Mouse (Mus musculus) kidney, embryonic 15.5 days (tissue): ENCODE data around the gene Hyal3. TPM values are rescaled to one million over a fixed set of nuclear protein-coding genes. Genes with fewer than 3 reads are reported as not detected.
A peak's percentile ranks its signal among the peaks of the same experiment; 100 is the strongest.

Experiments used
- ATAC-seq: fragments of 200-750 bp; cut with Nextera tagmentation; replicated peaks from 2 replicates; pipeline ENCODE4 v1.8.0; 2017; ENCODE audit warnings: moderate TSS enrichment; ENCODE audit not compliant: low FRiP score
- H3K27ac ChIP-seq: fragments of 300-500 bp; sonication (generic); 2 replicates; pipeline ENCODE4 v1.5.1; 2015; ENCODE audit warnings: mild to moderate bottlenecking, inconsistent platforms
- H3K27me3 ChIP-seq: fragments of 300-500 bp; sonication (generic); 2 replicates; pipeline ENCODE4 v1.6.1; 2015; ENCODE audit warnings: inconsistent platforms
- H3K36me3 ChIP-seq: fragments of 300-500 bp; sonication (generic); 2 replicates; pipeline ENCODE4 v1.6.1; 2015; ENCODE audit warnings: inconsistent platforms
- H3K4me1 ChIP-seq: fragments of 300-500 bp; sonication (generic); 2 replicates; pipeline ENCODE4 v1.6.1; 2015; ENCODE audit warnings: inconsistent platforms
- H3K4me2 ChIP-seq: fragments of 300-500 bp; sonication (generic); 2 replicates; pipeline ENCODE4 v1.6.1; 2015; ENCODE audit warnings: moderate library complexity, mild to moderate bottlenecking, inconsistent platforms
- H3K4me3 ChIP-seq: fragments of 300-500 bp; sonication (generic); replicated peaks from 2 replicates; pipeline ENCODE4 v1.5.1; 2015; ENCODE audit warnings: mild to moderate bottlenecking, inconsistent platforms
- H3K9ac ChIP-seq: fragments of 300-500 bp; sonication (generic); 2 replicates; pipeline ENCODE4 v1.6.1; 2015; ENCODE audit warnings: mild to moderate bottlenecking, inconsistent platforms
- H3K9me3 ChIP-seq: fragments of 300-500 bp; sonication (generic); replicated peaks from 2 replicates; pipeline ENCODE4 v1.6.1; 2016; ENCODE audit warnings: inconsistent platforms
- WGBS: fragments of 180-500 bp; shearing (Covaris S2); methylation state at CpG from one replicate; pipeline ENCODE4 v1.1.7; 2015; ENCODE audit warnings: mixed read lengths; 5-methylcytosine and 5-hydroxymethylcytosine counted together
- polyA plus RNA-seq: library from polyadenylated mRNA; unstranded; fragments of >200 nt; fragmentation: Nextera tagmentation; extraction: Ambion mirVana; gene quantifications from 2 replicates; pipeline ENCODE4 v1.2.1, GENCODE M21; 2015

Gene Hyal3
- polyA plus RNA-seq, 1 experiment from 2014 or later, result 1.3 TPM

- H3K9me3 ChIP-seq, result no peaks in the 10 kb centered on the region
- no peaks in the 10 kb centered on the region for H3K27me3 ChIP-seq
- H3K4me2 ChIP-seq, result no peak overlapping the region
- H3K4me3 ChIP-seq, result no peak overlapping the region
- no peak overlapping the region for H3K9ac ChIP-seq
- no peak for ATAC-seq
- peak overlapping the region; percentile 59 for H3K27ac ChIP-seq
- H3K36me3 ChIP-seq, result peaks cover 62% of the 10 kb centered on the region
- H3K4me1 ChIP-seq, result peaks cover 48% of the 10 kb centered on the region
- 80% methylated on average over 4 of the region's 4 CpGs for WGBS
Observed at GRCm38 (mm10) chr9:107615035-107615434, 34.4 kb downstream of the Hyal3 start.

- Histone ChIP-seq H3K4me3 (no peak overlapping the region), H3K9ac (no peak overlapping the region), H3K4me2 (no peak overlapping the region), H3K27me3 (no peaks in the 10 kb centered on the region), H3K9me3 (no peaks in the 10 kb centered on the region), H3K27ac (peak overlapping the region; percentile 89; the same call in 1 of the 2 replicates), H3K4me1 (peaks cover 47% of the 10 kb centered on the region), H3K36me3 (peaks cover 75% of the 10 kb centered on the region)
- WGBS, result 85% methylated on average over 2 of the region's 2 CpGs
- no peak for ATAC-seq
Observed at GRCm38 (mm10) chr9:107617461-107617860, 36.8 kb downstream of the Hyal3 start.

- 85% methylated on average over 6 of the region's 6 CpGs for WGBS
- no peak overlapping the region for H3K4me2 ChIP-seq
- peak overlapping the region; percentile 89 for H3K27ac ChIP-seq
- peaks cover 81% of the 10 kb centered on the region for H3K36me3 ChIP-seq
- no peak overlapping the region for H3K9ac ChIP-seq
- ATAC-seq, result no peak
- H3K9me3 ChIP-seq, result no peaks in the 10 kb centered on the region
- no peak overlapping the region for H3K4me3 ChIP-seq
- no peaks in the 10 kb centered on the region for H3K27me3 ChIP-seq
- peaks cover 42% of the 10 kb centered on the region for H3K4me1 ChIP-seq
Observed at GRCm38 (mm10) chr9:107618098-107618497, 37.5 kb downstream of the Hyal3 start.

GRCm38 (mm10) chr9:107618778-107619545 is 38.3 kb downstream of the Hyal3 start:
- Histone ChIP-seq H3K9ac (no peak overlapping the region), H3K4me2 (no peak overlapping the region), H3K36me3 (peaks cover 78% of the 10 kb centered on the region), H3K9me3 (no peaks in the 10 kb centered on the region), H3K27me3 (no peaks in the 10 kb centered on the region), H3K4me1 (peaks cover 42% of the 10 kb centered on the region), H3K4me3 (no peak overlapping the region), H3K27ac (peak overlapping the region; percentile 89)
- 41% methylated on average over 13 of the region's 13 CpGs for WGBS
- peak; percentile 71 for ATAC-seq

GRCm38 (mm10) chr9:107619546-107619879 is 38.9 kb downstream of the Hyal3 start:
- Histone ChIP-seq H3K27me3 (no peaks in the 10 kb centered on the region), H3K4me1 (peaks cover 44% of the 10 kb centered on the region), H3K27ac (peak overlapping the region; percentile 89), H3K4me2 (no peak overlapping the region), H3K9ac (no peak overlapping the region), H3K36me3 (peaks cover 76% of the 10 kb centered on the region), H3K4me3 (no peak overlapping the region), H3K9me3 (no peaks in the 10 kb centered on the region)
- 0 out of 2 replicates have a peak, but pooled peaks have one; percentile 9 for ATAC-seq
- 71% methylated on average over 13 of the region's 13 CpGs for WGBS

- ATAC-seq, result no peak
- H3K4me2 ChIP-seq, result no peak overlapping the region
- no peaks in the 10 kb centered on the region for H3K9me3 ChIP-seq
- no peaks in the 10 kb centered on the region for H3K27me3 ChIP-seq
- no peak overlapping the region for H3K4me3 ChIP-seq
- peaks cover 54% of the 10 kb centered on the region for H3K4me1 ChIP-seq
- peak overlapping the region; percentile 11; the same call in 1 of the 2 replicates for H3K27ac ChIP-seq
- no peak overlapping the region for H3K9ac ChIP-seq
- H3K36me3 ChIP-seq, result peaks cover 74% of the 10 kb centered on the region
Observed at GRCm38 (mm10) chr9:107620954-107621353, 40.3 kb downstream of the Hyal3 start.

GRCm38 (mm10) chr9:107624539-107624938 is 43.9 kb downstream of the Hyal3 start:
- H3K4me1 ChIP-seq, result peaks cover 73% of the 10 kb centered on the region
- whole genome bisulfite sequencing, result 76% methylated on average over 5 of the region's 5 CpGs
- no peaks in the 10 kb centered on the region for H3K9me3 ChIP-seq
- peak overlapping the region; percentile 72 for H3K27ac ChIP-seq
- H3K9ac ChIP-seq, result no peak overlapping the region
- no peak overlapping the region for H3K4me2 ChIP-seq
- no peaks in the 10 kb centered on the region for H3K27me3 ChIP-seq
- no peak for ATAC-seq
- H3K36me3 ChIP-seq, result peaks cover 45% of the 10 kb centered on the region
- H3K4me3 ChIP-seq, result no peak overlapping the region

- ATAC-seq, result no peak
- WGBS, result 86% methylated on average over 3 of the region's 3 CpGs
- Histone ChIP-seq H3K4me3 (no peak overlapping the region), H3K27me3 (no peaks in the 10 kb centered on the region), H3K4me1 (peaks cover 73% of the 10 kb centered on the region), H3K9ac (no peak overlapping the region), H3K9me3 (no peaks in the 10 kb centered on the region), H3K27ac (peak overlapping the region; percentile 63), H3K36me3 (peaks cover 40% of the 10 kb centered on the region), H3K4me2 (no peak overlapping the region)
Observed at GRCm38 (mm10) chr9:107624951-107625350, 44.3 kb downstream of the Hyal3 start.

- H3K27ac ChIP-seq, result peak overlapping the region; percentile 92
- H3K9ac ChIP-seq, result no peak overlapping the region
- H3K4me3 ChIP-seq, result no peak overlapping the region
- 89% methylated on average over 12 of the region's 12 CpGs for WGBS
- no peak for ATAC-seq
- no peaks in the 10 kb centered on the region for H3K27me3 ChIP-seq
- H3K4me1 ChIP-seq, result peaks cover 73% of the 10 kb centered on the region
- H3K4me2 ChIP-seq, result 0 out of 2 replicates have a peak overlapping the region, but pooled peaks have one; percentile 96
- H3K9me3 ChIP-seq, result no peaks in the 10 kb centered on the region
- H3K36me3 ChIP-seq, result peaks cover 35% of the 10 kb centered on the region
Observed at GRCm38 (mm10) chr9:107625351-107626128, 44.9 kb downstream of the Hyal3 start.

- Histone ChIP-seq H3K4me3 (0 out of 2 replicates have a peak overlapping the region, but pooled peaks have one; percentile 6), H3K36me3 (peaks cover 36% of the 10 kb centered on the region), H3K27ac (peak overlapping the region; percentile 92), H3K27me3 (no peaks in the 10 kb centered on the region), H3K4me1 (peaks cover 74% of the 10 kb centered on the region), H3K4me2 (peak overlapping the region; percentile 96), H3K9me3 (no peaks in the 10 kb centered on the region), H3K9ac (peak overlapping the region; percentile 5)
- WGBS, result 41% methylated on average over 14 of the region's 15 CpGs
- 0 out of 2 replicates have a peak, but pooled peaks have one; percentile 0 for ATAC-seq
Observed at GRCm38 (mm10) chr9:107626158-107626843, 45.7 kb downstream of the Hyal3 start.

- WGBS, result 5% methylated on average over 2 of the region's 2 CpGs
- Histone ChIP-seq H3K27me3 (no peaks in the 10 kb centered on the region), H3K27ac (peak overlapping the region; percentile 92), H3K9me3 (no peaks in the 10 kb centered on the region), H3K4me3 (0 out of 2 replicates have a peak overlapping the region, but pooled peaks have one; percentile 6), H3K9ac (peak overlapping the region; percentile 37), H3K4me2 (peak overlapping the region; percentile 96), H3K4me1 (peaks cover 78% of the 10 kb centered on the region), H3K36me3 (peaks cover 40% of the 10 kb centered on the region)
- ATAC-seq, result peak; percentile 70
Observed at GRCm38 (mm10) chr9:107626844-107627277, 46.2 kb downstream of the Hyal3 start.
